Mouse (Mus musculus): ENCODE measurements around the gene Glul. TPM values are rescaled to one million over a fixed set of nuclear protein-coding genes. Genes with fewer than 3 reads are reported as not detected.

Gene Glul
- total RNA-seq, 2 experiments from 2014 or later: 232 to 471 TPM

Small RNAs within 50 kb of the gene (microRNA-seq; reads per million reads assigned to microRNA genes)
- 0.74 to 5.6 reads per million in 2 experiments for gene Mir8114 (ENCODE audit: borderline replicate concordance in 2 of 2)

Other genes with a start within 250 kb of the Glul start
- under 1 TPM in 1 of 2 experiments, not detected in 1; 0.32 TPM for gene Rgs8, start 246.9 kb upstream of the Glul start, total RNA-seq (2021)
- 1 to 10 TPM; 1.1 to 1.6 TPM for gene Rgs16, start 159.6 kb upstream of the Glul start, total RNA-seq (2021)
- 1 to 10 TPM; 1.5 to 3.2 TPM for gene Rnasel, start 150.5 kb upstream of the Glul start, total RNA-seq (2021)
- gene Rgsl1, start 55.8 kb upstream of the Glul start, total RNA-seq (2021): not detected
- gene Teddm1b, start 25.6 kb upstream of the Glul start, total RNA-seq (2021): not detected
- not detected for gene Teddm1a, start 8.2 kb upstream of the Glul start, total RNA-seq (2021)
- 1 to 10 TPM; 1.6 to 2.3 TPM for gene Teddm2, start 284 bp downstream of the Glul start, total RNA-seq (2021)

Measured in gastrocnemius, postnatal 25 days (tissue).